Mouse (Mus musculus) ovary, postnatal 36 days (tissue): Measurements from ENCODE around the gene Lin7b.

Source experiments
- DNase-seq: peaks from one replicate; pipeline ENCODE4 v3.0.0; 2022; ENCODE audit warnings: low spot score, mixed read lengths

The Lin7b gene

DNA sequence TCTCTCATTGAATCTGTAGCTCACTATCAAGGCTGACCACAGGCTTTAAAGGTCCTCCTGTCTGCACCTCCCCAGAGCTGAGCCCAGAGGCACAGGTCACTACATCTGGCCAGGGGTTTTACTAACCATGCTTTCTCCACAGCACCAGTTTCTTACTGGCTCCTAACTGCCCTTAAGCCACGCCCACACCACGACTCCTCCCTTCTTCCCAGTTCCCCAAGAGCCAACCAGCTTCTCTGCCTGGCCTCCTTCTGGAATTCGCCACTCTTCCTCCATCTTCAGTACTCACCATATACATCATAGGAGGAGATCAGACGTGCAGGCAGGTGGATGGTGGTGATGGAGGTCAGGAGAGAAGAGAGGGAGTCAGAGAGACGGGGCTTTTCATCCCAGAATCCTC, 17.3 kb downstream of the Lin7b start:
- DNase-seq, result no peak

DNA sequence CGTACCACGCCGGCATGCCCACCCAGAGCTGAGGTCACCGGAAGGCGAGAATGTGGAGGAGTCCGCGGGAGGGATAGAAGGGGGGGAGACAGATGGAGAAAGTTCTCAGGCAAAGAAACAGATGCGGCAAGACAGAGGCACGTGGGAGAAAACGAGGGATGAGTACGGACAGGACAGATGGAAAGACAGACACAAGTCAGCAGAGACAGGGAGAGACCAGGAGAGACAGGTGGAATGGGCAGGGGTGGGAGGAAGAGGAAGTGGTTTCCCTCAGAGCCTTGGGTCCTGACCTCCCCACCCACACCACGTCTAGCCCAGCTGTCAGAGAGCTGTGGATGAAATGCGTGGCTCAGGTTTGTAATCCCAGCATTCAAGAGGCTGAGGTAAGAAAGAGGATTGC, 23.5 kb downstream of the Lin7b start:
- no peak for DNase-seq

DNA sequence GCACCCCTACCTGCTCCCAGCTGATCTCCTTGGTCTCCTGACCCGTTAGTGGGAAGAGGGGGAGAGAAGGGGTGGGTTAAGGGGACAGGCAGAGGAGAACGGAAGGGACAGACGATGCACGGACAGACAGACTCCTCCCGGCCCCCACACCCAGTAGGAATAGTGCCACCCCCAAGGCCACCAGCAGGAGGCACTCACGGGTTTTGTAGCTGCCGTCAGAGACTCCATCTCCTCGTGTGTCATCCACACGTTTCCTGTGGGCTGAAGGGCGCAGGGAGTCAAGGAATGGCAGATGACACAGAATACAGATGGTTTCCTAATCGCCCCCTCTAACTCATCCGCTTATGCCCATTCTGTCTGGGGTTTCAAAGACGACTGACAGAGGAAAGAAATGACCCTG, 26.8 kb downstream of the Lin7b start:
- no peak for DNase-seq

DNA sequence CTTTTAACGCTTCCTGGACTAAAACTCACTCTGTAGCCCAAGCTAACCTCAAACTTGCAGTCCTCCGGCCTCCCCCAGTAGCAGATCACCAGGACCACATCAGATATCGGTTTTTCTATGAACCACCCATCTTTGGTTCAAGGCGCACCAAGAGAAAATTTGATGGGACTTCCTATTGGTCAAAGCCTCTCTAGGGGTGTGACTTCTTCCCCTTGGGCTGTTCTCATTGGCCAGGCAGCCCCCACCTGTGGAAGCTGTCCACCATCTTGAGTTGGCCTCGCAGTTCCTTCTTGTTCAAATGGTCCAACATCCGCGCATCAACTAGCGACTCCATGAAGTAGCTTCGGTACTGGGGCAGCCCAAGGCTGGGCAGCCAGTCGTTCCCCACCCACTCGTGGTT, 28.3 kb downstream of the Lin7b start:
- DNase-seq, result no peak

DNA sequence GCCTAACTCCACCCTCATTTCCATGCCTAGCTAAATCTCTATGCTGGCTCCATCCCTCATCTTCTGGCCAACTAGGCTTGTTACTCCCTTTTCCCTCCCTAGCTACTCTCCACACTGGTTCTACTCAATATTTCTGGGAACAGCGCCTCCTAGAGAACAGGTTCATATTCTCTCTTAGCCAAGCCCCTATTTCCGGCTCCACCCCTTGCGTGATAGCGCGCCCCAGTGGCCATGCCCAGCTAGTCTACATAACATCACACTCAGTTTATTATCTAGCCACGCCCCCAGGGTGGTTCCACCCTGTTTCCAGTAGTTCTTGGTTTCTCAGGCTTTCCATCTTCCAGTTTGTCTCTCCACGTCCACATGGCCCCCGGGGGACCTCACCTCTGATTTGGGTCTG, 29.1 kb downstream of the Lin7b start:
- peak; percentile 79 for DNase-seq

DNA sequence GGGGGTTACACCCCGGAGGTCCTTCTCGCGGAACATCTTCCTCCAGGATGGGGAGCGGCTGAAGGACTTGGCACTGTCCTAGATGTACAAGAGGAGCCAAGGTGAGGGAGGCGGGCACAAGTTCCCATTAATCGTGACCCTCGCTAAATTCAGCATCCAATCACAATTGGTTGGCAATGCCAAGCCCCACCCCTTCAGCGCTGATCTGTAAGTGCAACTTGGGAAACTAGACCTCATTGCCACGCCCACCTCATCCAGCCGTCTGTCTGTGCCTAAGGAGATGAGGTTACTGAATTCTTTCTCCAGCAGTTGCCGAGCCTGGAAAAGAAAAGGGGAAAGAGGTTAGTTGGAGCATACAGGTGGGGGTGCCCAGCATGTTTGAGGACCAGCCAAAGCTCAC, 29.7 kb downstream of the Lin7b start:
- peak; percentile 66 for DNase-seq

DNA sequence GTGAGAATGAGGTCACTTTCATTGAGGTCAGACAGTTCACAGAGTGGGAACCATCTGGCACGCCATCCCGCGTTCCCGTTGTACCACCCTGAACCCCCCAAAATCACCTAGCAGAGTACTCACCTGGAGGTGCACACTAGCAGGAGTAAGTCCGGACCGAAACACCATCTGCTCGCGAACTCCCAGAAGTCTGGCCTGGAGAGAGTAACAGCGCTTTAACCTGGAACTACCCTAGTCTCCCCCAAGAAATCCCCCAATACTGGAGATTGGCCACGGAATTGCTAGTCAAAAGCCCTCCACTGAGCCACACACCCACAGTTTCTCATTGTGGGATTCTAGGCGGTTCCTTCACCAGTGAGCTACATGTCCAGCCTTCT, 30.3 kb downstream of the Lin7b start:
- DNase-seq, result no peak

DNA sequence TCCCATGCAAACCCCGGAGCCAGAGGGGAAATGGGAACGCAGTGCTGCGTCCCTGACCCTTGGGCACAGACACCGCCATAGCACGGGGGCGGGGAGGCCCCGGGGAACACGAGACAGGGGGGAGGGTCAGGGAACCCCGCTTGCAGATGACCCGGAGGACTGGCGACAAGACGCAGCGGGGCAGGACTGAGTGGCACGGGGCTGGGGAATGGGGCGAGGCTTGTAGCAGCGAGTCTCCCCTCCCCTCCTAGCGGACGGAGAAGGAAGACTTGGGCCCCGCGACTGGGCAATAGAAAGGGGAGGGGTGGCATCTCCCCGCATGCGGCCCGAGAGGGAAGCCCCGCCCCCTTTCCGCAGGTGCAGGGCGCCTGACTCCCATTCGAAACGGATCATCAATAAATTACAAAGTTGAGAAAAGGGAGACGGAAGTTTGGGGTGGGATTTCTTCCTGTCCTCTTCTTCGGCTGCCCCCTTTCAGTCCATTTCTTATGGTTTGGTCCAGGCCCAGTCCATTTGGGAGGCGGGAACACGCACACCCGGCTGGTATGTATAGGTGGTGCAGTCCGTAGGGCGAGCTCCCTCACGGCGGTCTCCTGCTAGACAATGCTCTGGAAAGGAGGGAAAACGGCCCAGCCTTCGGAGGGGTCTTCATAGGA, 30.8 kb downstream of the Lin7b start:
- peak; percentile 80 for DNase-seq

DNA sequence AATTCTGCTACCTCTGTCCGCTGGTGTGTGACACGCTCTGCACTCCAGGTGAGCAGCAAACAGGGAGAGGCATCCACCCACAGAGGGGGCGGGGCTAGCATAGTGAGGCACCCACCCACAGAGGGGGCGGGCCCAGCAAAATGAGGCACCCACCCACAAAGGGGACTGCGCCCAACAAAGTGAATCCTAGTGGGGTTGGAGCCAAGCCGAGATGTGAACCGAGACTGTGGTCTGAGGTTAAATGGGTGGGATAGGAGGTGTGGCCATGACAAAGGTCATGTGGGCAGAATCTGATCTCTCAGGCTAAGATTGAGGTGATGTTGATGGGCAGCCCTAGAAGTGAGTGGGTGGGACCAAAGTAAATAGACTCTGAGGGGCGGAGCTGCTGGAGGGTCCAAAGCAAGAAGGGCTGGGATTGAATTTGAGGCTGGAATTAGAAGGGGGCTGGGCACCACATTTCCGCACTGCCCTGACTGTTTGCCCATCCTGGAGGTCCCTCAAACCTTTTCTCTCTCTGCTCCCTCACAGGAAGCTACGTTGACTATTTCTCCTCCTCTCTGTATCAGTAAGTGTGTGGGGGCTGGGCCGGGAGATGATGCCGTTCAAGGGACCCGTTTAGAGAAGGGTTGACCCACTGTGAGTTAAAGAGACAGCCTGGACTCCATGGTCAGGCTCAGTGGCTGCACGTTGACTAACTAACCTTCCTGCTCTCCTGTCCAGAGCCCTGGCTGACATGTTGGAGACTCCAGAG, 32.0 kb downstream of the Lin7b start:
- DNase-seq, result peak; percentile 47

DNA sequence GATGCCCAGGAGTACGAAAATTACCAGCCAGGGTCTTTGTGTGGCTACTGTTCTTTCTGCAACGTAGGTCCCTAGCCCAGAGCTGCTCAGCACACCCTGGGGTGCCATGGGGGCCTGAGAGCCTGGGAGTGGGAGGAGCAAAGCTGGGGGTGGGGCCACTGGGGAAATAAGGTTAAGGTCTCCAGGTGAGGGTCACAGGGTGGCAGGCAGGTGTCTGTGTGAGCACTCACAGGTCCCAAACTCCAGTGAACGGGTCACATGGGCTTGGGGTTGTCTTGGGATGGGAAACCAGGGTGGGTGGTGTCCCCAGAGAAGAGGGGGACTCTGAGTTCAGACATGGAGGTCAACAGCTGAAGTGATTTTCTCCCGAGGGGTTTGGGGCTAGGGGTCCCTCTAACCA, 32.9 kb downstream of the Lin7b start:
- no peak for DNase-seq

DNA sequence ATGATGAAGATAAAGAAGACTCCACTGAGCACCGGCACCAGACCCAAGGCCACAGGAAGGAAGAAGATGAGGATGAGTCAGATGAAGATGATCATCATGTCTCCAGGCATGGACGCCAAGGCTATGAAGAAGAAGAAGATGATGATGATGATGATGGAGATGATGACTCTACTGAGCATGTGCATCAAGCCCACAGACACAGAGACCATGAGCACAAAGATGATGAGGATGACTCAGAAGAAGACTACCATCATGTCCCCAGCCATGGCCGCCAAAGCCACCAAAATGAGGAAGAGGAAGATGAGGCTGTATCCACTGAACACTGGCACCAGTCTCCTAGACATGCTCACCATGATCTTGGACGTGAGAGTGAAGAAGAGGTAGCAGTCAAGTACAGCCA, 34.1 kb downstream of the Lin7b start:
- no peak for DNase-seq

DNA sequence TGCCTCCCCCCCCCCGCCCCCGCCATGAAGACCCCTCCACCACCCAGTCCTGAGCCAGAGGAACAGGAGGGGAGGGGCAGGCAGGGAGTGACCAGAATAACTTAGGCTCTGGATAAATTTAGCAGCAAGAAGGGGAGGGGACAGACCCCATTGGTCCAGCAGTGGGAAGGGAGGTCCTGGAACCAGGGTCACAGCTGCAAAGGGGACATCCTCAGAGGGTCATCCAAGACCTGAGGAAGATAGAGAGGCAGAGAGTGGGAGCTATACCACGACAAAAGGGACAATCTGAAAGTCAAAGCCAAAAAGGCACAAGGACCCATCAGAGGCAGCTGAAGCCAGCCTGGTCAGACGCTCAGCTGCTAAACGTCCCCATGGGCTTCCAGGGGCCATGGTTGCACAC, 35.3 kb downstream of the Lin7b start, which contains the start of gene Hrc:
TSS of gene Hrc (plus strand) at position 235 of the 400 bp plus-strand sequence.
- no peak for DNase-seq

DNA sequence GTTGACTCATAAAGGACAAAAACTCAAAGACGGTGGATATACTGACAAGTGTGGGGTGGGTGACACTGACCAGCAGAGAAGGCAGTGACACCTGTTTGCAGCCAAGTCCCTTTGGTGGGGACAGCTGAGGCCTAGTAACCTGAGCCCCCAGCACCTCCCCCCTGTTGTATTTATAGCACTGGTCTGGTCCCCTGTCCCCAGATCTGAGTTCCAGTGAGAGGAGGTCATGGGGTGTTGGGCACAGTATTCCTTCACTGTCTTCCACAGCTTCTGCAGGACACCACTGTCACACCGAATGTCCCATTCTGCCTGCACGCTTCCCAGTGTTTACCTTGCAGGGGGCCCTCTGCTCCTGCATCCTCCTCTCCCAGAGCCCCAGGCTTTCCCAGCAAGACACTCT, 35.8 kb downstream of the Lin7b start:
- no peak for DNase-seq

DNA sequence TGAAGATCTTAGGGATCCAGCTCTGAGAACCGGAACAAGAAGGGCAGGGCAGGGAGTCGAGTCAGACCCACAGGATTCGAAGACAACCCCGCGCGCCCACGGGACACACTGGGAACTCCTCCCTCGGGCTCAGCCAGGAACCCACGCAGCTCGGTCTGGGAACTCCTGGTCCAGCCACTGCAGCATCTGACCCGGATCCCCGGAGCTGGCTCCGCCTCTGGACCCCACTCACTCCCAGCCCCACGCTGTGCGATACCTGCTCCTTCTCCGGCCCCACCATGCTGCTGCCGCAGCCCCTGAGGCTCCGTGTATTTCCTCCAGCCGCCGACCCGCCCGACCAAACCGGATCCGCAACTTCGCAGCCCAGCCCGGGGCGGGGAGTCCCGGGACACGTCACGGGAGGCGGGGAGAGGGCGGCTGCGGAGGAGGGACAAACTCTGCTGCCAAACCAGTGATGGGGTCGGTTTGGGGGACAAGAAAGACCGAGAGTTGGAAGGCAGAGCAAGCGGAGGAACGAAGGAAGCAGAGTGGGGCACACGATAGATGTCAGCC, 36.9 kb downstream of the Lin7b start, which contains the start of gene Trpm4:
TSS of gene Trpm4 (minus strand) at position 350 of the 552 bp plus-strand sequence.
- peak; percentile 87 for DNase-seq

DNA sequence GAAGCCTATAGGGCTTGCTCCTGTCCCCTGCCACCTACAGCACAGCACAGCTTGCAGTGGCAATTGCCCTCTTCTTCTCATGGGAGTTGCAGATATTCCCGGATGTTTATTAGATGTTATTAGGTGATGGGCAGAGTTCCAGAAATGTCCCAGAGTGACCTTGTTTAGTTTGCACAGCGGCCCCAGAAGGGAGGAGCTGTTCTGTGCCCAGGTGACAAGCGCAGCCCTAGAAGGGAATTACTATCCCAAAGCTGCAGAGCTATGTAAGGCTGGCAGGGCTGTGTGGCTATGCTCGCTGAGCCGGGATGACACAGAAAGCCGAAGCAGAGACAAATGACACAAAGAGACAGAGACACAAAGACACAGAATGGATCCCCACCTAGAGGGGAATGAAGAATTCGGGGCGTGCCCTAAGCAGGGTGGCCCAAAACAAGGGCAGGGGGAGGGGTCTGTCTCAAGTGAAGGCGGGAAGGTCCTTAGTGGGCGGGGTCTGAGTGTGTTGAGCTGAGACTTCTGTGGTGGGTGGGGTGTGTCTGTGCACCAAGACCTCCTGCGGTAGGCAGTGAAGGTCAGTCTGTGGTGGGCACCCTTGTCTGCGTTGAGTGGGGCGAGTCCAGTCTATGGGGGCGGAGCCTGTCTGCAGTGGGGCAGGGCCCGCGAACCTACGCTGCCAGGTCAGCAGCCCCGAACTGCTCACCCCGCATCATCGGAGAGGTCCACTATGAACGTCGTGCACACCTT, 37.5 kb downstream of the Lin7b start:
- DNase-seq, result peak; percentile 61

DNA sequence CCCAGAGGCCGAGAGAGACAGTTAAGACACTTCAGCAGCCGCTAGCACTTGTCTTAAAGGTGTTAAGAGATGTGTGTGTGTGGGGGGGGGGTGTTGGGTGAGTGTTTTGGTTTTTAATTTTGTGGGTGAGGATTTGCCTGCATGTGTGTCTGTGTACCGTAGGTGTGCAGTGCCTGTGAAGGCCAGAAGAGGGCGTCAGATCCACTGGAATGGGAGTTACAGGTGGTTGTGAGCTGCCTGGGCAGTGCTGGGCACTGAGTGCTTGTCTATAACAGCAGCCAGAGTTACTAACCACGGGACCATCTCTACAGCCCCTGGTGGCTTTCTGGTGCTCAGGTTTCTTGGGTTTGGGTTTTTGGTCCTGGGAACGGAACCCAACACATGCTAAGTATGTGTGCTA, 38.9 kb downstream of the Lin7b start:
- DNase-seq, result no peak

DNA sequence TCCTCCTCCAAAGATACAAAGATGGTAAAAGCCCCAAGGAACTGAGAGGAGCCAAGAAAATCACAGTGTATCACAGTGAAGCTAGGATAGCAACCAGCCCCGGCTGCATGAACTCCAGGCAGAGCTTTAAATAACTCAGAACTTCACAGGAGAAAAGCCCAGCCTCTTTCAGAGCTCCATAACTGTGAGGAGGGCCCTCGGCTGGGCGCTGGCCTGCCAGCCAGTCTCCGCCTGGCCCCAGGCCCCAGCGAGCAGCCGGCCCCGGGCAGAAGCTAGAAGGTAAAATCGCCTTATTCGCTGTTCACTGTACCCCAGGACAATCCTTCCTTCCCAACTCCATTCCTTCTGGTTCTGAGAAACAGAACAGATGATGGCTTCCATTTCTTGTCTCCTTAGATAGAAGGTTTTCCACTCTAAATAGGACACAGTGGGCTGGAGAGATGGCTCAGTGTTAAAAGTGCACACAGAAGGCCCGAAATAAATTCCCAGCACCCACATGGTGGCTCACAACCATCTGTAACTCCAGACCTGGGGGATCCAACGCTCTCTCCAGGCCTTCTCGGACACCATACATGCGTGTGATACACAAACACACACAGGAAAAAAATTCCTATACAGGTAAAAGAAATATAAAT, 41.4 kb downstream of the Lin7b start:
- no peak for DNase-seq

DNA sequence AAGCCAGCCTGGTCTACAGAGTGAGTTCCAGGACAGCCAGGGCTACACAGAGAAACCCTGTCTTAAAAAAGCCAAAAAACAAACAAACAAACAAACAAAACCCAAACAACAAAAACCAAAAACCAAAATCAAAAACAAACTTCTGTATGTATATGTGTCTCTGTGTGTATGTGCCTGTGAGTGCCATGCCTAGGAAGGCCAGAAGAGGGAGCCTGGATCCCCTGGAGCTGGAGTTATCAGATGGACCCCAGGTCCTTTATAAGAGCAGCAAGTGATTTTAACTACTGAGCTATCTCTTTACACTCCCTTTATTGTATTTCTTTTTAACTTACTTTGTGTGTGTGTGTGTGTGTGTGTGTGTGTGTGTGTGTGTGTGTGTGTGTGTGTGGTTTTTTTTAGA, 44.6 kb downstream of the Lin7b start:
- DNase-seq, result no peak

DNA sequence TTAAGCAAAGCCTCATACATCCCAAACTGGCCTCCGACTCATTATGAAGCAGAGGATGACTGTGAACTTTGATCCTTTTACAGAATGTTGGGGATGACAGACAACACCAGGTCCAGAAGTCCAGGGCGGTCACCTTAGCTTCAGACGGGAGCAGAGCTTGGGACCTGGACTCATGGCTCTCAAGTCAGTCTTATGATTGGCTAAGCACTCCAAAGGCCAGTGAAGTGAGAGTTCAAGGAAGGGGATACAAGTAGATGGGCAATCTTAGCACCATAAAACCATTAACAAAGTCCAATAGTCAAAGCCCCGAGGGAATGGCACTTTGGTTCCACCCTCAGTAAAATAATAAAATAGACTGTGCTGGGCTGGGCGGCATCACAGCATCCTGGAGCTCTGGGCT, 47.3 kb downstream of the Lin7b start:
- no peak for DNase-seq

DNA sequence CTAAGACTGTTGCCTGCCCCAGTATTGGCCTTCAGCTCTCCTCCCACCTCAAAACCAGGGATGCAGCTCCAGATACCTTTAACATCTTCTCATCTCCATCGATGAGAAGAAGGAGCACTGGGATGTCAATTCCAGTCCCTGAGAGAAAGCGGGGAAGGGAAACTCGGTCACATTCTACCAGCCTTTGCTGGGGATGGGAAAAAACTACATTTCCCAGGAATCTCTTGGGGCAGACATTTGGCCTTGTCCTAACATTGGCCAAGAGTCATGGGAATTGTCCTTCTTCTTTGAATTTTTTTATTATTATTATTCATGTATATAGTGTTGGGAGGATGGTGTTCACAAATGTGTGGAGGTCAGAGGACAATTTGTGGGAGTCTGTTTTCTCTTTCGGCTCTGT, 48.1 kb downstream of the Lin7b start:
- DNase-seq, result no peak
